Mouse (Mus musculus): ENCODE data around the gene Gadd45g.

Gene Gadd45g

GRCm38 (mm10) chr13:51846301-51846867 is at the start of gene Gadd45g:
Gadd45g (plus strand) TSS chr13:51846678.
- peak; percentile 94 to 95 for DNase-seq (ENCODE audit: low spot score in 2 of 2)

GRCm38 (mm10) chr13:51797899-51798746 is 48.4 kb upstream of the Gadd45g start:
- no peak for DNase-seq (ENCODE audit: low spot score in 2 of 2)

- peak in 1 of 2 experiments; percentile 29 for DNase-seq (ENCODE audit: low spot score in 2 of 2)
Observed at GRCm38 (mm10) chr13:51799735-51800522, 46.5 kb upstream of the Gadd45g start.

GRCm38 (mm10) chr13:51800921-51801320 is 45.6 kb upstream of the Gadd45g start:
- peak; percentile 85 to 86 for DNase-seq (ENCODE audit: low spot score in 2 of 2)

GRCm38 (mm10) chr13:51805634-51806033 is 40.8 kb upstream of the Gadd45g start:
- no peak for DNase-seq (ENCODE audit: low spot score in 2 of 2)

- no peak for DNase-seq (ENCODE audit: low spot score in 2 of 2)
Observed at GRCm38 (mm10) chr13:51806220-51806619, 40.3 kb upstream of the Gadd45g start.

- DNase-seq (ENCODE audit: low spot score in 2 of 2): no peak
Observed at GRCm38 (mm10) chr13:51808141-51808540, 38.3 kb upstream of the Gadd45g start.

GRCm38 (mm10) chr13:51813621-51814615 is 32.6 kb upstream of the Gadd45g start:
- DNase-seq (ENCODE audit: low spot score in 2 of 2): peak; percentile 82 to 86

GRCm38 (mm10) chr13:51814646-51815045 is 31.8 kb upstream of the Gadd45g start:
- no peak for DNase-seq (ENCODE audit: low spot score in 2 of 2)

- peak; percentile 70 to 80 for DNase-seq (ENCODE audit: low spot score in 2 of 2)
Observed at GRCm38 (mm10) chr13:51815865-51816504, 30.5 kb upstream of the Gadd45g start.

- DNase-seq (ENCODE audit: low spot score in 2 of 2): no peak
Observed at GRCm38 (mm10) chr13:51816559-51817041, 29.9 kb upstream of the Gadd45g start.

GRCm38 (mm10) chr13:51818170-51818943 is 28.1 kb upstream of the Gadd45g start:
- DNase-seq (ENCODE audit: low spot score in 2 of 2): no peak

- no peak for DNase-seq (ENCODE audit: low spot score in 2 of 2)
Observed at GRCm38 (mm10) chr13:51818944-51819326, 27.5 kb upstream of the Gadd45g start.

- DNase-seq (ENCODE audit: low spot score in 2 of 2): no peak
Observed at GRCm38 (mm10) chr13:51819351-51819750, 27.1 kb upstream of the Gadd45g start.

- DNase-seq (ENCODE audit: low spot score in 2 of 2): no peak
Observed at GRCm38 (mm10) chr13:51821988-51822387, 24.5 kb upstream of the Gadd45g start.

- no peak for DNase-seq (ENCODE audit: low spot score in 2 of 2)
Observed at GRCm38 (mm10) chr13:51823822-51824495, 22.5 kb upstream of the Gadd45g start.

- DNase-seq (ENCODE audit: low spot score in 2 of 2): peak in 1 of 2 experiments; percentile 55
Observed at GRCm38 (mm10) chr13:51830744-51831450, 15.6 kb upstream of the Gadd45g start.

GRCm38 (mm10) chr13:51832491-51832890 is 14.0 kb upstream of the Gadd45g start:
- no peak for DNase-seq (ENCODE audit: low spot score in 2 of 2)
